Mouse (Mus musculus) brain, embryonic 14.5 days (tissue): ENCODE data around the gene Ssr2.

Experiments
- CTCF ChIP-seq: fragments of 200-500 bp; IDR thresholded peaks from 2 replicates; pipeline ENCODE4 v1.5.1; 2012; ENCODE audit warnings: inconsistent platforms, mild to moderate bottlenecking, moderate library complexity, borderline replicate concordance; ENCODE audit not compliant: insufficient read depth, insufficient read length; ENCODE audit errors: extremely low read depth
- POLR2A ChIP-seq: fragments of 200-500 bp; IDR thresholded peaks from 2 replicates; pipeline ENCODE4 v1.6.1; 2012; ENCODE audit warnings: mild to moderate bottlenecking, inconsistent platforms, borderline replicate concordance; ENCODE audit not compliant: poor library complexity, insufficient read depth, insufficient read length, severe bottlenecking; ENCODE audit errors: extremely low read depth

DNA sequence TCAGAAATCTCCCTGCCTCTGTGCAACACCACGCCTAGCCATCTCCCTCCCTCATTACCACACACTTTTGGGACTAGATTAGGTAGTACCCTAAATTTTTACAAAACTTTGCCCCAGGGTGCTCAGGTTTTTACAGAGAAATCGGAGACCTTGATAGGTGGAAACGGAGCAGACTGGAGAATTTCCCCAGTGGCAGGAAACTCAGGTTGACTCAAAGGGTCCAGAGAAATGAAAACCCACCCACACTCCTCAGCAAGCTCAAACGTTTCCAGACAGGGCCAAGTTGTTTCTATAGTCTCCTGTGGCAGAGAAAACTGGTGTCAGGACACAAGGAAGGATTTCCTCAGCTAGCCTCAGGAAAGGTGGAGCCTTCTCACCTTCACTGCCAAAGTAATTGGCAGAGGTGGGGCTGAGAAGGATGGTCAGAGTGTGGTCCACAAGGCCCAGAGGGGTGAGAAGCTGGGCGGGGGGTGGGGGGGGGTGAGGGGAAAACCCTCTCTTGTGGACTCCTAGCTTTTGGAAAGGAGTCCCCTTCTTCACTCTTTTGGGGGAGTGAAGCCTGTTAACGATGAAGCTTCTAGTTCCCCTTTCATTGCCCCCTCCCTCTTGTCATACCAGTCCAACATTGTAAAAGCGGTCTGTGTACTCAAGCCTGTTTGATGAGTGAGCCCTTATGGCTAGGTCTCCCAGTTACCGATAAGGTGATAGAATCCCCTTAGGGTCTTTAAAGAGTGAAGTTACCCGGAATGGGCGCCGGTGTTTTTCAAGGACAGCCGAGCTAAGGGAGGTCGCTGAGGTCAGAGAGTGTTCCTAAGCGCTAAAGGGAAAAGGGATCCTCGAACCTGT lies 44.7 kb downstream of the Ssr2 start:
- TF ChIP-seq POLR2A (no peak), CTCF (no peak)
